Mouse (Mus musculus): Measurements from ENCODE around the gene Fnip1. TPM values are rescaled to one million over a fixed set of nuclear protein-coding genes. Genes with fewer than 3 reads are reported as not detected.
A peak's percentile ranks its signal among the peaks of the same experiment; 100 is the strongest.
"Not testable (repeated sequence)": the region's sequence is repeated elsewhere in the genome, so short reads cannot be mapped to it uniquely, and the experiment has no call there.

The Fnip1 gene
- 5.7 and 6.0 TPM in 2 replicates for polyA plus RNA-seq (2015; fragmentation: Nextera tagmentation; extraction: Ambion mirVana)

- H3K4me3 ChIP-seq (ENCODE audit: low read depth, low read length), result peak within 1 kb of the TSS; percentile 93
- H3K27ac ChIP-seq (ENCODE audit: low read depth, low read length), result peak within 1 kb of the TSS; percentile 79
- WGBS, result under 1% methylated on average over 45 of the region's 47 CpGs
- H3K4me2 ChIP-seq (replicated peaks; ENCODE audit: low read depth), result peak within 1 kb of the TSS; percentile 73
- peak; percentile 96 for ATAC-seq
- no peak for TF ChIP-seq CTCF (IDR thresholded peaks at IDR 0.05; ENCODE audit: low read depth)
- H3K27me3 ChIP-seq (replicated peaks; ENCODE audit: control insufficient read depth, insufficient read depth, low read length), result no peaks in the 10 kb centered on the region
- H3K4me1 ChIP-seq (replicated peaks; ENCODE audit: control insufficient read depth, insufficient read depth, low read length), result no peaks in the 10 kb centered on the region
- no peaks in the 10 kb centered on the region for H3K9me3 ChIP-seq (ENCODE audit: control insufficient read depth)
- H3K9ac ChIP-seq (ENCODE audit: low read depth, low read length), result peak within 1 kb of the TSS; percentile 92
- no peaks in the 10 kb centered on the region for H3K36me3 ChIP-seq (ENCODE audit: control insufficient read depth, insufficient read depth)
Measured at GRCm38 (mm10) chr11:54437823-54438337, at the start of gene Fnip1. Fnip1 (plus strand) TSS chr11:54438199.

- no peak for ATAC-seq
- TF ChIP-seq CTCF (IDR thresholded peaks at IDR 0.05; ENCODE audit: low read depth), result no peak
- Histone ChIP-seq H3K36me3 (ENCODE audit: control insufficient read depth, insufficient read depth) (no peaks in the 10 kb centered on the region), H3K9ac (ENCODE audit: low read depth, low read length) (no peak overlapping the region), H3K27me3 (replicated peaks; ENCODE audit: control insufficient read depth, insufficient read depth, low read length) (no peaks in the 10 kb centered on the region), H3K4me3 (ENCODE audit: low read depth, low read length) (no peak overlapping the region), H3K4me1 (replicated peaks; ENCODE audit: control insufficient read depth, insufficient read depth, low read length) (no peaks in the 10 kb centered on the region), H3K9me3 (ENCODE audit: control insufficient read depth) (no peaks in the 10 kb centered on the region), H3K27ac (ENCODE audit: low read depth, low read length) (no peak overlapping the region), H3K4me2 (replicated peaks; ENCODE audit: low read depth) (no peak overlapping the region)
- WGBS, result 46% methylated on average over 8 of the region's 8 CpGs
Measured at GRCm38 (mm10) chr11:54390386-54390785, 47.6 kb upstream of the Fnip1 start.

DNA sequence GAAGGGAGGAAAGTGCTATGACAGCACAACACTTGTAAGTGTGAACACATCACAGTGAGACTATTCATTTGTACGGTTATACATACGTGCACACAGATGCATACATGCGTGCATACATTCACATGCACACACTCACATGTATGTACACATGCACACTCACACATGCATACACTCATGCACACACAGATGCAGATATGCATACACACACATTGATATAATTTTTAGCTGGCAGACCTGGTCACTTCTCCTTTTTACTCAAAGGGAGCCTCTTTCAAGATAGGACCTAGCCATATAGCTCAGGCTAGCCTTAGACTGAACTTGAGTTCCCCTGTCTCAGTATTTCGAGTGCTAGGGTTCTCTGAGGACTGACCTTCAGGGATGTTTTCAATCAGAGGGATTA, 46.7 kb upstream of the Fnip1 start:
- Histone ChIP-seq H3K4me2 (replicated peaks; ENCODE audit: low read depth) (no peak overlapping the region), H3K27ac (ENCODE audit: low read depth, low read length) (no peak overlapping the region), H3K9ac (ENCODE audit: low read depth, low read length) (no peak overlapping the region), H3K27me3 (replicated peaks; ENCODE audit: control insufficient read depth, insufficient read depth, low read length) (no peaks in the 10 kb centered on the region), H3K4me1 (replicated peaks; ENCODE audit: control insufficient read depth, insufficient read depth, low read length) (no peaks in the 10 kb centered on the region), H3K4me3 (ENCODE audit: low read depth, low read length) (no peak overlapping the region), H3K36me3 (ENCODE audit: control insufficient read depth, insufficient read depth) (no peaks in the 10 kb centered on the region), H3K9me3 (ENCODE audit: control insufficient read depth) (no peaks in the 10 kb centered on the region)
- TF ChIP-seq CTCF (IDR thresholded peaks at IDR 0.05; ENCODE audit: low read depth), result no peak
- ATAC-seq, result no peak
- WGBS, result 81% methylated on average over 4 of the region's 4 CpGs

DNA sequence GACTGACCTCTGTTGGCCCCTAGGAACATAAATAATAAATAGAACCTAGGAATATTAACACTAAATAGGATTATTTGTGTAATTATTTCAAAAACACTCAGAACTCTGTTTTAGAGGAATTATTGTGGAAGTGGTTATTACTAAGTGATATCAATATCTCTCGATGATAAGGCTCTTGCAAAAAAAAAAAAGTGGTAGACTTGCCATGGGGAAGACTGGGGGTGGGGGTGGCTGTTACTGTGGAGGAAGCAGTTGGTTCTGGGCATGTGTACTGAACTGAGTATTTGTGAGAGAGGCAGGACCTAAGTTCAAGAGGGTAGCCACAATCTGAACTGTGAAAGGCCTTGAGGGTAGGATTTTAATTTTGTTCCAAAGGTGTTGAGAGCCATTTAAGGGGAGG, 41.3 kb upstream of the Fnip1 start:
- TF ChIP-seq CTCF (IDR thresholded peaks at IDR 0.05; ENCODE audit: low read depth), result no peak
- ATAC-seq, result no peak

GRCm38 (mm10) chr11:54398058-54398457, 39.9 kb upstream of the Fnip1 start:
- no peak overlapping the region for H3K4me2 ChIP-seq (replicated peaks; ENCODE audit: low read depth)

More for the DNA sequence above, 41.3 kb upstream of the Fnip1 start:
- Histone ChIP-seq H3K9me3 (ENCODE audit: control insufficient read depth) (no peaks in the 10 kb centered on the region), H3K4me2 (replicated peaks; ENCODE audit: low read depth) (no peak overlapping the region), H3K9ac (ENCODE audit: low read depth, low read length) (no peak overlapping the region), H3K36me3 (ENCODE audit: control insufficient read depth, insufficient read depth) (no peaks in the 10 kb centered on the region), H3K27ac (ENCODE audit: low read depth, low read length) (no peak overlapping the region), H3K4me1 (replicated peaks; ENCODE audit: control insufficient read depth, insufficient read depth, low read length) (no peaks in the 10 kb centered on the region), H3K4me3 (ENCODE audit: low read depth, low read length) (no peak overlapping the region), H3K27me3 (replicated peaks; ENCODE audit: control insufficient read depth, insufficient read depth, low read length) (no peaks in the 10 kb centered on the region)
- WGBS, result 77% methylated on average over 1 of the region's 1 CpGs

DNA sequence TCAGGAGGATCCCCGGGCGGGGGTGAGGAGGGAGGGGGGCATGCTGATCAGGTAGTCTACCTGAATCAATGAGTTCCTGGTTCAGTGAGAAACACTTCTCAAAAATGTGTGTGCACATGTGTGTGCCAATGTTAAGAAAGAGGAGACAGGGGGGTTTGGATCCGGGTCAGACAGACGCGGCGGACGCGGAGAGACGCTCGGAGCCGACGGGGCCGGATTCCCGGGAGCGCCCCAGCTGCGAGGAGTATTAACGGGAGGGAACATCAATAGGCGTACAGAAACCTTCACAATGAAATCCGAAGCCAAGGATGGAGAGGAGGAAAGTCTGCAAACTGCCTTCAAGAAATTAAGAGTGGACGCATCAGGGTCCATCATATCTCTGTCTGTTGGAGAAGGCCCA, 37.2 kb upstream of the Fnip1 start:
- H3K27me3 ChIP-seq (replicated peaks; ENCODE audit: control insufficient read depth, insufficient read depth, low read length); H3K36me3 ChIP-seq (ENCODE audit: control insufficient read depth, insufficient read depth); H3K4me1 ChIP-seq (replicated peaks; ENCODE audit: control insufficient read depth, insufficient read depth, low read length); H3K4me3 ChIP-seq (ENCODE audit: low read depth, low read length); H3K9ac ChIP-seq (ENCODE audit: low read depth, low read length); H3K27ac ChIP-seq (ENCODE audit: low read depth, low read length); ATAC-seq; H3K4me2 ChIP-seq (replicated peaks; ENCODE audit: low read depth); H3K9me3 ChIP-seq (ENCODE audit: control insufficient read depth): not testable (repeated sequence)
- 94% methylated on average over 20 of the region's 20 CpGs for WGBS

More at GRCm38 (mm10) chr11:54398058-54398457, 39.9 kb upstream of the Fnip1 start:
- Histone ChIP-seq H3K27ac (ENCODE audit: low read depth, low read length) (no peak overlapping the region), H3K4me1 (replicated peaks; ENCODE audit: control insufficient read depth, insufficient read depth, low read length) (no peaks in the 10 kb centered on the region), H3K36me3 (ENCODE audit: control insufficient read depth, insufficient read depth) (no peaks in the 10 kb centered on the region), H3K9ac (ENCODE audit: low read depth, low read length) (no peak overlapping the region), H3K4me3 (ENCODE audit: low read depth, low read length) (no peak overlapping the region), H3K9me3 (ENCODE audit: control insufficient read depth) (no peaks in the 10 kb centered on the region), H3K27me3 (replicated peaks; ENCODE audit: control insufficient read depth, insufficient read depth, low read length) (no peaks in the 10 kb centered on the region)
- WGBS, result 59% methylated on average over 4 of the region's 4 CpGs
- ATAC-seq, result no peak
- no peak for TF ChIP-seq CTCF (IDR thresholded peaks at IDR 0.05; ENCODE audit: low read depth)

GRCm38 (mm10) chr11:54404885-54405284, 33.1 kb upstream of the Fnip1 start:
- Histone ChIP-seq H3K27ac (ENCODE audit: low read depth, low read length) (no peak overlapping the region), H3K4me3 (ENCODE audit: low read depth, low read length) (no peak overlapping the region), H3K36me3 (ENCODE audit: control insufficient read depth, insufficient read depth) (no peaks in the 10 kb centered on the region), H3K9me3 (ENCODE audit: control insufficient read depth) (no peaks in the 10 kb centered on the region), H3K27me3 (replicated peaks; ENCODE audit: control insufficient read depth, insufficient read depth, low read length) (no peaks in the 10 kb centered on the region), H3K4me1 (replicated peaks; ENCODE audit: control insufficient read depth, insufficient read depth, low read length) (no peaks in the 10 kb centered on the region), H3K9ac (ENCODE audit: low read depth, low read length) (no peak overlapping the region), H3K4me2 (replicated peaks; ENCODE audit: low read depth) (no peak overlapping the region)
- no peak for ATAC-seq
- WGBS, result 81% methylated on average over 4 of the region's 4 CpGs
- no peak for TF ChIP-seq CTCF (IDR thresholded peaks at IDR 0.05; ENCODE audit: low read depth)
